Mouse (Mus musculus) forebrain, embryonic 15.5 days (tissue): Measurements from ENCODE around the gene Astn1. TPM values are rescaled to one million over a fixed set of nuclear protein-coding genes. Genes with fewer than 3 reads are reported as not detected.
A peak's percentile ranks its signal among the peaks of the same experiment; 100 is the strongest.

Source experiments
- ATAC-seq: fragments of 200-750 bp; cut with Nextera tagmentation; replicated peaks from 2 replicates; pipeline ENCODE4 v1.8.0; 2017; ENCODE audit warnings: mild to moderate bottlenecking, moderate TSS enrichment, moderate library complexity
- H3K27ac ChIP-seq: fragments of 300-500 bp; sonication (generic); replicated peaks from 2 replicates; pipeline ENCODE4 v1.5.1; 2015; ENCODE audit warnings: mild to moderate bottlenecking, inconsistent platforms
- H3K27me3 ChIP-seq: fragments of 300-500 bp; sonication (generic); 2 replicates; pipeline ENCODE4 v1.6.1; 2015; ENCODE audit warnings: inconsistent platforms
- H3K36me3 ChIP-seq: fragments of 300-500 bp; sonication (generic); 2 replicates; pipeline ENCODE4 v1.6.1; 2015; ENCODE audit warnings: mild to moderate bottlenecking, inconsistent platforms
- H3K4me1 ChIP-seq: fragments of 300-500 bp; sonication (generic); 2 replicates; pipeline ENCODE4 v1.6.1; 2015; ENCODE audit warnings: inconsistent platforms
- H3K4me2 ChIP-seq: fragments of 300-500 bp; sonication (generic); replicated peaks from 2 replicates; pipeline ENCODE4 v1.6.1; 2015; ENCODE audit warnings: mild to moderate bottlenecking, inconsistent platforms
- H3K4me3 ChIP-seq: fragments of 300-500 bp; sonication (generic); 2 replicates; pipeline ENCODE4 v1.5.1; 2015; ENCODE audit warnings: mild to moderate bottlenecking, inconsistent platforms
- H3K9ac ChIP-seq: fragments of 300-500 bp; sonication (generic); replicated peaks from 2 replicates; pipeline ENCODE4 v1.6.1; 2015; ENCODE audit warnings: mild to moderate bottlenecking, inconsistent platforms
- H3K9me3 ChIP-seq: fragments of 300-500 bp; sonication (generic); 2 replicates; pipeline ENCODE4 v1.6.1; 2016; ENCODE audit warnings: inconsistent platforms
- WGBS: fragments of 180-500 bp; shearing (Covaris S2); methylation state at CpG from one replicate; pipeline ENCODE4 v1.1.7; 2015; ENCODE audit warnings: mixed read lengths; 5-methylcytosine and 5-hydroxymethylcytosine counted together
- polyA plus RNA-seq: library from polyadenylated mRNA; unstranded; fragments of >200 nt; fragmentation: Nextera tagmentation; extraction: Ambion mirVana; gene quantifications from 2 replicates; pipeline ENCODE4 v1.2.1, GENCODE M21; 2015

Gene Astn1
- polyA plus RNA-seq, 1 experiment from 2014 or later = 35.2 TPM

DNA sequence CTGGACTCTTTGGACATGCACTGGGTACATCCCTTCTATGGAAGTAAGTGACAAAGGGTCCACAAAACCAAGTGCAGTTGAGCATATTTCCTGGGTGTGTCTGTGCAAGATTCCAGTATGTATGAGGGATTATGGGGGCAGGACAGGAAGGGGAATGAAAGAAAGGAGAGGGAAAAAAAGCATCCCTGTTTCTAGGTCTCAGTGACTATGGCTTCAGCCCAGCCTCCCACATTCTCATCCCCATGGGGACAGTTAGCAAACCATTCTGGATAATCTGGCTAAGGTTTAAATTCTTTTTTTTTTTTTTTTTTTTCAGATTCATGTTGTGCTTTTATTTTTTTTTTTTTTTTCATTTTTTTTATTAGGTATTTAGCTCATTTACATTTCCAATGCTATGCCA lies 280.2 kb downstream of the Astn1 start:
- Histone ChIP-seq H3K9ac (no peak overlapping the region), H3K4me1 (no peaks in the 10 kb centered on the region)

DNA sequence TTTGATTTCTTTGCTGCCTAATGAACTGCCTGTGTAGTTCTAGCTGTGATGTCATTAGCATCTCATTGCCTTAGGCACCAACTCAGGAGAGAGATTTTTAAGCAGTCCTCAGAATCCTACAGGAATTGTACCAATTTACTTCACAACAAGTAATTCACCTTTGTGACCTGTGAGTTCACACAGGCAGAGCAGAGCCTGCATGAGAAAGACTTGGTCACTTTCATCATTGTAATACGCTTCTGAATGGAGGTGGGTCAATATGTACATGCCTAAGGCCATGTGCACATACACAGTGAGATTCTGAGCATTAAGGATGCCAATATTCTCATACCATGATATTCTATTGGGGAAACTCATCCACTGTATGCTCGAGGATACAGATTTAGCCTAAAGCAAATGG lies 290.7 kb downstream of the Astn1 start:
- ATAC-seq = no peak
- no peaks in the 10 kb centered on the region for H3K27me3 ChIP-seq
- WGBS = 74% methylated on average over 2 of the region's 2 CpGs
- H3K27ac ChIP-seq = no peak overlapping the region
- 0 out of 2 replicates have a peak, but pooled peaks cover 4% of the 10 kb centered on the region for H3K4me1 ChIP-seq
- H3K9me3 ChIP-seq = no peaks in the 10 kb centered on the region
- H3K36me3 ChIP-seq = peaks cover 10% of the 10 kb centered on the region; the same call in 1 of the 2 replicates
- H3K4me3 ChIP-seq = no peak overlapping the region
- no peak overlapping the region for H3K4me2 ChIP-seq
- no peak overlapping the region for H3K9ac ChIP-seq

More for the DNA sequence above, 280.2 kb downstream of the Astn1 start:
- no peak for ATAC-seq
- no peak overlapping the region for H3K27ac ChIP-seq
- H3K4me3 ChIP-seq = no peak overlapping the region
- no peaks in the 10 kb centered on the region for H3K9me3 ChIP-seq
- no peak overlapping the region for H3K4me2 ChIP-seq
- 0 out of 2 replicates have a peak, but pooled peaks cover 3% of the 10 kb centered on the region for H3K36me3 ChIP-seq
- no peaks in the 10 kb centered on the region for H3K27me3 ChIP-seq

DNA sequence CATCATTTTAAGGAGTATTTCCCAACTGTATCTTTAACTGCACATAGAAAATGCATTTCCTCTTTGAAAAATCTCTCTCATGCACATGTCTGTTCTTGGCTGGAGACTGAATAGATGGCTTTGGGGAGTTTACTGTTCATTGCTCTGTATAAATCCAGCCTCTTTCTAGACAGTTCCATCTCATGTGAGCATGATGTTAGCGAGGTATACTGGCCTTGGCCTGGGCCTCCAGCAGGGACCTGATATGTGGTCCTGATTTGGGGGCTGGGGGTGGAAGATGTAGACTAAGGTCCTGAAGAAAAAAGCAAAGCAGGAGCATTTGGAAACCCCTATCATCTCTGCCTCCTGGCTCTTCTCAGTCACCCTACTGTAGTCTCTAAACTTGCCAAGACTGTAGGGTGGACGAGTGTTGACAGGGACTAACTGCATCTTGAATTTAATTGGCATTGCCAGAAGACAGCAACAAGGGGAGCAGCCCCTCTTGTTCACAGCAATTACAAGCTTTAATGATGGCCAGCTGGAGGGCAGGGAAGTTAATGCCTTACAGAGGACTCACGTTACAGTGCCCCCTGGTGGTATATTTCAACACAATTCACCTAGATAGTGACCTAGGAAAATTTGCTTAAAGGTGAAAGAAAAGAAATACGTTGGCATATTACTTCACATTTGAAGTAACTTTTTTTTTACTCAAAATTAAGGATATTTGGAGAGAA lies 291.9 kb downstream of the Astn1 start:
- peak; percentile 78 for ATAC-seq
- WGBS = 20% methylated on average over 4 of the region's 4 CpGs
- 0 out of 2 replicates have a peak overlapping the region, but pooled peaks have one; percentile 5 for H3K27ac ChIP-seq
- H3K4me2 ChIP-seq = no peak overlapping the region
- no peak overlapping the region for H3K9ac ChIP-seq
- H3K9me3 ChIP-seq = no peaks in the 10 kb centered on the region
- peaks cover 22% of the 10 kb centered on the region for H3K36me3 ChIP-seq
- no peaks in the 10 kb centered on the region for H3K27me3 ChIP-seq
- H3K4me3 ChIP-seq = no peak overlapping the region
- H3K4me1 ChIP-seq = 0 out of 2 replicates have a peak, but pooled peaks cover 4% of the 10 kb centered on the region

DNA sequence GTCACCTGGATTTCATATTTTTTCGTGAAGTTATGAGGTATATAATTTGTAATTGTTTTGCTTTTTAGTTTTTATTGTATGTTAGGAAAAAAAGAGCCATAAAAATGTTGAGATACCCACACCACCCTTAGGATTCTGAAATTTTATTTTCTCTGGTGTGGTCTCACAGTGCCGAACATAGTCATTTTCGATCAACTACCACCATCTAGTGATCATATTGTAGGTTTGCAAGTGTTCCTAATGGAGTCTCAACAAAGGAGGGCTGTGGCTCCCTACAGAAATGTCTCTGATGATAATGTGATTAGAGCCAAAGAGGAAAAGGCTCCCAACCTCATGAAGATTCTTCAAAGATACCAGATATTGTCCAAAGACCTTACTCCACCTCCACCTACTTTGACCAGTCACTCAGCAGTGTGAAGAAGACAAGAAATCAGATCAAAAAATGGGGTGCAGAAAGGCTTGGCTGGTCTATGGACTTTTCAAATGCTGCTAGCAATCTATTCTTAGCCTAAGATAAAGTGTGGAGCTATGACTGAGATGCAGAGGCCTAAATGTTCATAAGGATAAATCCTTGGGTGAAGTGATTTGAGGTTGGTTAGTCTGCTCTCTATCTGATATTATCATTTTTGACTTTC lies 292.6 kb downstream of the Astn1 start:
- Histone ChIP-seq H3K9me3 (no peaks in the 10 kb centered on the region), H3K4me3 (no peak overlapping the region), H3K4me1 (0 out of 2 replicates have a peak, but pooled peaks cover 4% of the 10 kb centered on the region), H3K27me3 (no peaks in the 10 kb centered on the region), H3K4me2 (no peak overlapping the region), H3K9ac (no peak overlapping the region), H3K36me3 (peaks cover 29% of the 10 kb centered on the region), H3K27ac (no peak overlapping the region; the same call in 1 of the 2 replicates)
- 53% methylated on average over 3 of the region's 3 CpGs for WGBS
- peak; percentile 93 for ATAC-seq

DNA sequence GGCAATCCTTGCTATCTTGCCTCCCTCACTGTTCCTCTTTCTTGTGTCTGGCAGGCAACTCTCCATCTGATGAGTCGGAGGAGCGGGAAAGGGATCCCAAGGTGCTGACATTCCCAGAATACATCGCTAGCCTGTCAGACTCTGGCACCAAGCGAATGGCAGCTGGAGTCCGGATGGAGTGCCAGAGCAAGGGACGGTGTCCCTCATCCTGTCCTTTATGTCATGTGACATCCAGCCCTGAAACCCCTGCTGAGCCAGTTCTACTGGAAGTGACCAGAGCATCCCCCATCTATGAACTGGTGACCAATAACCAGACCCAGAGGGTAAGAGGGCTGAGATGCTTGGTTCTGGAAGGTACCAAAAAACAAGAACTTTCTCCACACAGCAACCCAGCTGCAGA lies 294.9 kb downstream of the Astn1 start:
- no peak for ATAC-seq
- Histone ChIP-seq H3K36me3 (peaks cover 37% of the 10 kb centered on the region), H3K27me3 (no peaks in the 10 kb centered on the region), H3K27ac (no peak overlapping the region), H3K4me1 (0 out of 2 replicates have a peak, but pooled peaks cover 4% of the 10 kb centered on the region), H3K9ac (no peak overlapping the region), H3K4me3 (no peak overlapping the region), H3K4me2 (no peak overlapping the region), H3K9me3 (no peaks in the 10 kb centered on the region)
- WGBS = 89% methylated on average over 6 of the region's 6 CpGs

DNA sequence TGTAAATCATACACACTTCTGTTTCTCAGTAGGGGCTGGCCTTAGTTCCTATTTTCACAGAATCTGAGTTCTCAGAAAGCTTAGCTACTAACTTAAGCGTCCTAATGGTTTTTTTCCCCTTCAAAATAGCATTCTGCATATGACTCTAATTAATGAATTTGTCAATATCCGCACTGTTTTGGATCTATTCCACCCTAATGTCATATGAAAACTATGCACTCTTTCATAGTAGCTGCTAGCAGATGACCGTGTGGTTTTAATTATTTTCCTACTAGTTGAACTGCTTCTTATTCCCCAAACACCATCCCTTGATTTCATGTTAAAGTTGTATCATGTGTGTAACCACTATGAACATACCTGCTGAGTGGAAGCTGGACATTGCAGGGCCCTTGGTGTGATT lies 303.9 kb downstream of the Astn1 start:
- Histone ChIP-seq H3K9ac (no peak overlapping the region), H3K27ac (no peak overlapping the region), H3K4me1 (no peaks in the 10 kb centered on the region), H3K4me2 (no peak overlapping the region), H3K9me3 (no peaks in the 10 kb centered on the region), H3K27me3 (no peaks in the 10 kb centered on the region), H3K36me3 (peaks cover 41% of the 10 kb centered on the region), H3K4me3 (no peak overlapping the region)
- ATAC-seq = no peak
- WGBS = 87% methylated on average over 3 of the region's 3 CpGs

DNA sequence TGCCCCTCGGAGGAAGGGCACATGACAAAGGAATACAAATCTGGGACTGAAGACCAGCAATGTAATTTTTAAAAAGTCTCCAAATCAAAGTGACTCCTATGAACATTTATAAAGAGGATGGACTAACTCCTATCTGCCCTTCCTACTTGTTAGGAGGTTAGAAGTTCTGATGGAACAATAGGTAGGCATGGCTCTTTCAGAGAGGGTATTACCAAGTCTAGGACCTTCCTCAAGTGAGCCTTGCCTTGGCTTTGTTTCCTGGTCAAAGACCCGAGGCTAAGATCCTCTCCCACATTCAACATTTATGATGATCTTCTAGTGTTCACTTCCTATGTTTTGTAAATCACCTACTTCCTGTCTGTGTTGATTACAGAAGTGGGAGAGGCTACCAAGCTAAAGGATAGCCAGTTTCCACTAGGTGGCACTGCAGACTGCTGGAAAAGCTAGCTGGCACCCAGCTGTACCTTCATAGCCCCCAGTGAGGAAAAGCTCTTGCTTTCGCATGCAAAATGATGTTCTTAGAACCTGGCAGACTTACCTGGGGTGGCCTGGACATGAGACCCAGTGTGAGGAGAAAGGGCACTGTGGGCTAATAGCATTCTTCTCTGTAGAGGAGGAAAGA lies 308.0 kb downstream of the Astn1 start:
- H3K4me3 ChIP-seq = no peak overlapping the region
- WGBS = 44% methylated on average over 3 of the region's 3 CpGs
- H3K4me2 ChIP-seq = no peak overlapping the region
- H3K9me3 ChIP-seq = no peaks in the 10 kb centered on the region
- H3K27me3 ChIP-seq = no peaks in the 10 kb centered on the region
- no peak overlapping the region for H3K27ac ChIP-seq
- H3K9ac ChIP-seq = no peak overlapping the region
- no peaks in the 10 kb centered on the region for H3K4me1 ChIP-seq
- peaks cover 42% of the 10 kb centered on the region for H3K36me3 ChIP-seq
- peak; percentile 81 for ATAC-seq

DNA sequence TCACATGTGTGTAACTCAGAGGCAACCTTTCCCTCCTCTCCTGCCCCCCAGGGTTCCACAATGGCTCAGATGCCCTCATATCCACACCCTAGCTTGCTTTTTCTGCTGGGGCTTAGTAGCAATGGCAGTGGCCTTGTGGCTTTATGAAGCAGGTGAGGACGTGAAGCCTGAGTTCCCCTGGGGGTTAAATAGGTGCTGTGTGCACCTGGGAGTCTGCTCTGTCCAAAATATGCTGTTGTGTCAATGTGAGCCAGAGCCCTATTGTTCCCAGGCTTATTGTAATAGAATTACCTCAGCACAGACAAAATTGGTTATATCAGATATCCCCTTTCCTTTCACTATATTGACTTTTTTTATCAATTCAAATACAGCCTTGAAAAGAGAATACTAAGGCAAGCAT lies 325.7 kb downstream of the Astn1 start:
- Histone ChIP-seq H3K4me3 (no peak overlapping the region), H3K27me3 (no peaks in the 10 kb centered on the region), H3K36me3 (peaks cover 54% of the 10 kb centered on the region), H3K27ac (no peak overlapping the region), H3K4me2 (no peak overlapping the region), H3K9ac (no peak overlapping the region), H3K4me1 (no peaks in the 10 kb centered on the region), H3K9me3 (no peaks in the 10 kb centered on the region)
- 75% methylated on average over 1 of the region's 1 CpGs for WGBS
- ATAC-seq = no peak

DNA sequence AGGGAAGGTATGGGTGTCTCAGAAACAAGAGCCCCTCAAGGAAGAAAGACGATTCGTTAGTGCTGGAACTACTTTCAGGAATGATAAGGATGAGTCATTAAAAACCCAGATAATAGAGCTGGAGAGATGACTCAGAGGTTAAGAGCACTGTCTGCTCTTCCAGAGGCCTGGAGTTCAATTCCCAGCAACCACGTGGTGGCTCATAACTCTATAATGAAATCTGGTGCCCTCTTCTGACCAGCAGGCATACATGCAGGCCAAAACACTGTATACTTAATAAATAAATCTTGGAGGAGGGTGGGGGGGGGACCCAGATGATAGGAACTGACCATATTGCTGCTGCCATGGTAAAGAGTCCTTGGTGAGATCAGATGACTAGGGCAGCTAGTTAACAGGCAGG lies 335.4 kb downstream of the Astn1 start:
- Histone ChIP-seq H3K36me3 (no peaks in the 10 kb centered on the region), H3K9ac (no peak overlapping the region), H3K27ac (no peak overlapping the region), H3K4me3 (no peak overlapping the region), H3K4me1 (no peaks in the 10 kb centered on the region), H3K27me3 (no peaks in the 10 kb centered on the region), H3K4me2 (no peak overlapping the region), H3K9me3 (no peaks in the 10 kb centered on the region)
- ATAC-seq = no peak
- 65% methylated on average over 3 of the region's 3 CpGs for WGBS

DNA sequence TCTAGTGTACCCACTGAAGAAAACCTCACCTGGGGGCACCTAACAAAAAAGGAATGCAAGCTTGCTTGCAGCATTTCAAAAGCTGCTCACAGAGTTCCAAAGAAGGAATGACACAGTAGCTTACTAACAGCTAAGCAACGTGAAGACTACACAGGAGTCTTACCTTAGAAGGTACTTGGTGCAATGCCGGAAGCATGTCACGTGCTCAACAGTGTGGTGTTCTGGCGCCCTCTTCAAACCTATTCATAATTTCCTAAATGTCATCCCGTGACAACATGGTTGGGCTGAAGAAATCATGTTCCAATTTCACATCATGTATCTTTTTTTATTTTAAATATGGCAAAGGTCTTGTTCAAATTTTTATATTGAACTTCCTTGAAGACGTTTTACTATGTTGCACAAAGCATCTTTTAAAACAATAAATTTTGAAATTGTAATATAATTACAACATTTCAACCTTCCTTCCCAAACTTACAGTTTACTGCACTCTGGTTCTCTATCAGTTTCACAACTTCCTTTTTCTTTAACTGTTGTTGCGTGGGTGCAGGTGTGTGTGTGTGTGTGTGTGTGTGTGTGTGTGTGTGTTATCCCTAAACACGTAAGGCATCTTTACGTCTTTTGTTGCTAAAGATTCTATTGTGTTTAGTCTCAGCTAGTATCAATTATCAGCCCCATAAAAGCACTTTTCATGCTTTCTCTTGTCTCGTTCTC lies 335.9 kb downstream of the Astn1 start:
- WGBS = 87% methylated on average over 10 of the region's 10 CpGs
- no peaks in the 10 kb centered on the region for H3K27me3 ChIP-seq
- no peaks in the 10 kb centered on the region for H3K36me3 ChIP-seq
- H3K9me3 ChIP-seq = no peaks in the 10 kb centered on the region
- H3K27ac ChIP-seq = no peak overlapping the region
- no peak overlapping the region for H3K4me2 ChIP-seq
- H3K9ac ChIP-seq = no peak overlapping the region
- no peak overlapping the region for H3K4me3 ChIP-seq
- no peaks in the 10 kb centered on the region for H3K4me1 ChIP-seq
- ATAC-seq = no peak

DNA sequence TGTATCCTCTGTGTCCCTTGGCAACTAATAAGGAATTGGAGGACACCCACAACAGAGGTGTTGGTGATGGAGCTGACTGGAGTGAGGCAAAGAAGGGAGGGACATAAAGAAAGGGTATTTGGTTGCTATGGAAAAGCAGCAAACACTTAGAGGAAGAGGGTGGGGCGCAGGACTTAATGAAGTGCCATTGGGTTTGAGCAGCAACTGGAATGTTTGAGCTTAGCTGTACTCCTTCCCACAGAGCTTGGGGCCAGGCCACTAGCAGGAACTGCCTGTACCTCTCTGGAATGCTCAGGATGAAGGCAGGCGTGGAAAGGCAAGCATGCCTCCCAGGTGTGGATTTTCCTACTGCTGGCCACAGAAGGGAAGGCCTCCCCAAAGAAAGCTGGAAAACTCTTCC lies 337.2 kb downstream of the Astn1 start:
- no peaks in the 10 kb centered on the region for H3K4me1 ChIP-seq
- ATAC-seq = no peak
- no peak overlapping the region for H3K9ac ChIP-seq
- H3K4me2 ChIP-seq = no peak overlapping the region
- H3K27me3 ChIP-seq = no peaks in the 10 kb centered on the region
- no peak overlapping the region for H3K27ac ChIP-seq
- H3K4me3 ChIP-seq = no peak overlapping the region
- H3K36me3 ChIP-seq = no peaks in the 10 kb centered on the region
- H3K9me3 ChIP-seq = no peaks in the 10 kb centered on the region
- 85% methylated on average over 2 of the region's 2 CpGs for WGBS

DNA sequence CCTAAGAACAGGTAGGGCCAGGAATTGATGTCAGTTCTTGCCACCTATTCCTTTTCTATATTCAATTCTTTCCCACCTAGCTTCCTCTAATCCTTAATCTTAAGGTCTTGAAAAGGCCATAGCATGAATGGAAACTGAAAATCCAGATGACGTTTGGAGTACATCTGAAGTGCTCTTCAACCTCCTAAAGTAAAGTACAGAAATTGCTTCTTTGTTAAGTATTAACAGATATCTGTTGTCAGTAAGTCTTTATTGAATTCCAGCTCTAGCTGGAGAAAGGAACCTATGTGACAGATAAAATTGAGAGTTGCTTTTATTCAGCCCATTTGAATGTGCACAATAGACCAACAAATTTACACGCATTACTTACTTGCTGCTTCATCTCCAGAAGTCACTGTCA lies 338.1 kb downstream of the Astn1 start:
- H3K4me1 ChIP-seq = no peaks in the 10 kb centered on the region
- 66% methylated on average over 2 of the region's 2 CpGs for WGBS
- H3K9me3 ChIP-seq = no peaks in the 10 kb centered on the region
- no peaks in the 10 kb centered on the region for H3K27me3 ChIP-seq
- H3K9ac ChIP-seq = no peak overlapping the region
- H3K4me2 ChIP-seq = no peak overlapping the region
- no peak overlapping the region for H3K4me3 ChIP-seq
- H3K36me3 ChIP-seq = no peaks in the 10 kb centered on the region
- H3K27ac ChIP-seq = no peak overlapping the region
- no peak for ATAC-seq
